Mouse (Mus musculus) gastrocnemius, postnatal 14 days (tissue): ENCODE data around the gene Tmem121b. TPM values are rescaled to one million over a fixed set of nuclear protein-coding genes. Genes with fewer than 3 reads are reported as not detected.

ENCODE experiments used
- DNase-seq: peaks from one replicate; pipeline ENCODE4 v3.0.0; 2021; ENCODE audit warnings: mixed read lengths
- intact Hi-C: fragments of 180-260 bp; cut with DNase I; formaldehyde crosslinking; loops from one replicate; pipeline ENCODE4 v1.15.1; 2025; ENCODE audit warnings: low total_unique reads
- total RNA-seq, 2 experiments: library from RNA; stranded (reverse); gene quantifications; 2 replicates each; pipeline ENCODE4 v1.2.3; 2021

Tmem121b gene
- total RNA-seq, 2 experiments from 2014 or later: 0.04 TPM; not detected in 1

GRCm38 (mm10) chr6:120496544-120496943, 2.9 kb upstream of the Tmem121b start:
- DNase-seq: no peak
- intact Hi-C loops: no loop called here

GRCm38 (mm10) chr6:120492499-120493373, 871 bp downstream of the Tmem121b start:
- no peak for DNase-seq
- intact Hi-C loops: no loop called here

- intact Hi-C loops: no loop called here
- no peak for DNase-seq
Observed at GRCm38 (mm10) chr6:120491862-120492498, 1.6 kb downstream of the Tmem121b start.

- intact Hi-C loops: no loop called here
- DNase-seq: no peak
Observed at GRCm38 (mm10) chr6:120491064-120491463, 2.5 kb downstream of the Tmem121b start.

GRCm38 (mm10) chr6:120489461-120489860, 4.1 kb downstream of the Tmem121b start:
- DNase-seq: no peak
- intact Hi-C loops: no loop called here

- intact Hi-C loops: no loop called here
- DNase-seq: no peak
Observed at GRCm38 (mm10) chr6:120488647-120489046, 5.0 kb downstream of the Tmem121b start.

GRCm38 (mm10) chr6:120486051-120486510, 7.5 kb downstream of the Tmem121b start:
- no peak for DNase-seq
- intact Hi-C loops: no loop called here

GRCm38 (mm10) chr6:120485038-120485437, 8.6 kb downstream of the Tmem121b start:
- intact Hi-C loops: no loop called here
- no peak for DNase-seq

GRCm38 (mm10) chr6:120483211-120483626, 10.4 kb downstream of the Tmem121b start:
- peak; percentile 51 for DNase-seq
- intact Hi-C loops: no loop called here

- intact Hi-C loops: no loop called here
- DNase-seq: no peak
Observed at GRCm38 (mm10) chr6:120482756-120483155, 10.9 kb downstream of the Tmem121b start.

- intact Hi-C loops: no loop called here
- DNase-seq: no peak
Observed at GRCm38 (mm10) chr6:120482021-120482420, 11.6 kb downstream of the Tmem121b start.

- DNase-seq: no peak
- intact Hi-C loops: no loop called here
Observed at GRCm38 (mm10) chr6:120481538-120481937, 12.1 kb downstream of the Tmem121b start.

GRCm38 (mm10) chr6:120480361-120480760, 13.2 kb downstream of the Tmem121b start:
- intact Hi-C loops: no loop called here

GRCm38 (mm10) chr6:120479302-120479701, 14.3 kb downstream of the Tmem121b start:
- no peak for DNase-seq

More at GRCm38 (mm10) chr6:120480361-120480760, 13.2 kb downstream of the Tmem121b start:
- no peak for DNase-seq

GRCm38 (mm10) chr6:120475288-120475687, 18.3 kb downstream of the Tmem121b start:
- intact Hi-C loops: no loop called here
- DNase-seq: no peak

More at GRCm38 (mm10) chr6:120479302-120479701, 14.3 kb downstream of the Tmem121b start:
- intact Hi-C loops: no loop called here

- intact Hi-C loops: no loop called here
- no peak for DNase-seq
Observed at GRCm38 (mm10) chr6:120473427-120473826, 20.2 kb downstream of the Tmem121b start.

GRCm38 (mm10) chr6:120472455-120473140, 21.0 kb downstream of the Tmem121b start:
- DNase-seq: no peak
- intact Hi-C loops: no loop called here

- no peak for DNase-seq
- intact Hi-C loops: no loop called here
Observed at GRCm38 (mm10) chr6:120471991-120472441, 21.6 kb downstream of the Tmem121b start.

- no peak for DNase-seq
- intact Hi-C loops: no loop called here
Observed at GRCm38 (mm10) chr6:120470666-120471065, 22.9 kb downstream of the Tmem121b start.

GRCm38 (mm10) chr6:120469770-120470169, 23.8 kb downstream of the Tmem121b start:
- DNase-seq: no peak
- intact Hi-C loops: no loop called here
